Mouse (Mus musculus) hindbrain, embryonic 11.5 days (tissue): ENCODE data around the gene Klhl29. TPM values are rescaled to one million over a fixed set of nuclear protein-coding genes. Genes with fewer than 3 reads are reported as not detected.

Source experiments
- ATAC-seq: fragments of 200-750 bp; cut with Nextera tagmentation; 2 replicates; pipeline ENCODE4 v1.8.0; 2017; ENCODE audit warnings: mild to moderate bottlenecking, moderate TSS enrichment, moderate library complexity; ENCODE audit not compliant: low FRiP score
- DNase-seq: peaks from one replicate; pipeline ENCODE4 v3.0.0-alpha.2; 2015; ENCODE audit warnings: low spot score
- H3K27ac ChIP-seq: fragments of 300-500 bp; sonication (generic); 2 replicates; pipeline ENCODE4 v1.5.1; 2014; ENCODE audit warnings: mild to moderate bottlenecking, low read depth, low read length
- H3K27me3 ChIP-seq: fragments of 300-500 bp; sonication (generic); 2 replicates; pipeline ENCODE4 v1.6.1; 2014; ENCODE audit warnings: mild to moderate bottlenecking, low read length, moderate library complexity, mixed read lengths; ENCODE audit not compliant: control insufficient read depth, insufficient read depth
- H3K36me3 ChIP-seq: fragments of 300-500 bp; sonication (generic); 2 replicates; pipeline ENCODE4 v1.6.1; 2014; ENCODE audit warnings: mild to moderate bottlenecking, low read length, moderate library complexity, mixed read lengths; ENCODE audit not compliant: control insufficient read depth, insufficient read depth
- H3K4me1 ChIP-seq: fragments of 300-500 bp; sonication (generic); replicated peaks from 2 replicates; pipeline ENCODE4 v1.6.1; 2014; ENCODE audit warnings: low read length, mixed read lengths; ENCODE audit not compliant: control insufficient read depth, insufficient read depth
- H3K4me2 ChIP-seq: fragments of 300-500 bp; sonication (generic); replicated peaks from 2 replicates; pipeline ENCODE4 v1.6.1; 2014; ENCODE audit warnings: mild to moderate bottlenecking, low read depth, low read length
- H3K4me3 ChIP-seq: fragments of 300-500 bp; sonication (generic); 2 replicates; pipeline ENCODE4 v1.5.1; 2014; ENCODE audit warnings: low read depth, low read length
- H3K9ac ChIP-seq: fragments of 300-500 bp; sonication (generic); 2 replicates; pipeline ENCODE4 v1.6.1; 2014; ENCODE audit warnings: low read depth, low read length
- H3K9me3 ChIP-seq: fragments of 300-500 bp; sonication (generic); 2 replicates; pipeline ENCODE4 v1.6.1; 2016; ENCODE audit warnings: low read length; ENCODE audit not compliant: control insufficient read depth
- WGBS: fragments of 180-500 bp; shearing (Covaris S2); extraction: QIAGEN DNeasy Blood & Tissue Kit; methylation state at CpG from one replicate; pipeline ENCODE4 v1.1.7; 2014; 5-methylcytosine and 5-hydroxymethylcytosine counted together
- polyA plus RNA-seq: library from polyadenylated mRNA; unstranded; fragments of >200 nt; fragmentation: Nextera tagmentation; extraction: Ambion mirVana; gene quantifications from 2 replicates; pipeline ENCODE4 v1.2.1, GENCODE M21; 2014

Klhl29 gene
- polyA plus RNA-seq, 1 experiment from 2014 or later: 2.6 TPM

DNA sequence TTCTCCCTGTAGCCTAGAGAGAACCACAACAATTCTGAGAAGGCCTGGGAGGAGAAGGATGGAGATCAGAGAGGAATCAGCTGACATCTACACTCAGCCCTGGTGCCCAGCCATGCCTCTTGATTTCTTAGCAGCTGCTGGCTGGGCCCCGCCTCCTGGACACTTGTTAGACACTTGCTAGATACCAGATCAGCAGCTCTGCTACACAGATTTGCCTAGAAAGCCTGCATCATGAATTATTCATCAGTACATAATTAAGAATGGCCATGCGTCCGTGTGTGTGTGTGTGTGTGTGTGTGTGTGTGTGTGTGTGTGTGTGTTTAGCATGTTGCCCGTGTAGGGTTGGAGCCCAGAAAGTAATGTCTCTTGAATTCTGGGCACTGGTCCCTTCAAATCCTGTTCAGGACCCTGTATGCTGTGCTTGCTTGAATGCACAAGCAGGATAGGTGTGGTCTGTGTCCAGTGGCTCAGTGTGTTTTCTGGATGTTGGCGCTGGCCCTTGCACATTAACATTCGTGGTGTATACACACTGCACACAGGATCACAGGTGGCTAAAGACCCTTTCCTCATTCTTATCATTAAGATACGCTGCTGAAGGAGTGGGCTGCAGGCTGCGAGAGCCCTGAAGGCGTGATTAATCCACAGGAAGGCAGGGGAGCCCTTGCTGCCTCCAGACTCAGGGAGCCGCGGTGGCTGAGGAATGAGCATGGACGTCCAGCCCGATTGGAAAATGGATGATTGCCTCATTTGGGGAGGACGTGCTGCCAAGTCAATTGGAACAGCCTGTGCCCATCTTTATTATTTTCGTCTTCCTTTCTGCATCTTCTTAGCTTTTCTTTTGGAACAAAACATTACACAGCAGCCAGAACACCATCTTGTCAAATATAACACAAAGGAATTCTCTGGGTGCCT lies 159.4 kb downstream of the Klhl29 start:
- DNase-seq: peak; percentile 74
- H3K27ac ChIP-seq: peak overlapping the region; percentile 49

DNA sequence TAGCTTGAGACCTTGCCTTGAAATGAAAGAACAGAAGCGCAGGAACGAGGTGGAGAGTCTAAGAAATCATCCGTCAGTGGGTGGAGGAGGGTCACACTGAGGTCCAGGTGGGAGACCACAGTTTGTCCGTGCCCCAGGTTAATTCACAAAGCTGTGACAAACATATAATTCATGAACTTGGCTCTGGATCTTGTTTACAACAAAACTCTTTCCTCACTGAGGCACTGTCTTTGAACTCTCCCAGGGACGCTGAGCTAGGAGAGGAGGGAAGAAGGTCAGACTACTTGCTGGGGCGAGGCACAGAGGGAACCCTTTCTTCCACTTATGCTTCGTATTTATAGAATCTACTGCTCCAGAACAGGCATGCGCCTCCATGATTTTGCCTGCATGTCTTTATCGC lies 161.2 kb downstream of the Klhl29 start:
- Histone ChIP-seq H3K4me1 (peaks cover 11% of the 10 kb centered on the region), H3K9ac (no peak overlapping the region), H3K4me2 (no peak overlapping the region), H3K27me3 (no peaks in the 10 kb centered on the region), H3K4me3 (no peak overlapping the region), H3K36me3 (no peaks in the 10 kb centered on the region), H3K9me3 (no peaks in the 10 kb centered on the region), H3K27ac (no peak overlapping the region)
- 80% methylated on average over 9 of the region's 9 CpGs for WGBS
- no peak for ATAC-seq
- DNase-seq: no peak

More for the DNA sequence above, 159.4 kb downstream of the Klhl29 start:
- no peak overlapping the region for H3K9ac ChIP-seq
- H3K4me2 ChIP-seq: no peak overlapping the region
- H3K4me1 ChIP-seq: peaks cover 11% of the 10 kb centered on the region
- no peaks in the 10 kb centered on the region for H3K36me3 ChIP-seq
- H3K9me3 ChIP-seq: no peaks in the 10 kb centered on the region
- no peak overlapping the region for H3K4me3 ChIP-seq
- no peaks in the 10 kb centered on the region for H3K27me3 ChIP-seq
- ATAC-seq: peak; percentile 87
- 51% methylated on average over 15 of the region's 15 CpGs for WGBS

DNA sequence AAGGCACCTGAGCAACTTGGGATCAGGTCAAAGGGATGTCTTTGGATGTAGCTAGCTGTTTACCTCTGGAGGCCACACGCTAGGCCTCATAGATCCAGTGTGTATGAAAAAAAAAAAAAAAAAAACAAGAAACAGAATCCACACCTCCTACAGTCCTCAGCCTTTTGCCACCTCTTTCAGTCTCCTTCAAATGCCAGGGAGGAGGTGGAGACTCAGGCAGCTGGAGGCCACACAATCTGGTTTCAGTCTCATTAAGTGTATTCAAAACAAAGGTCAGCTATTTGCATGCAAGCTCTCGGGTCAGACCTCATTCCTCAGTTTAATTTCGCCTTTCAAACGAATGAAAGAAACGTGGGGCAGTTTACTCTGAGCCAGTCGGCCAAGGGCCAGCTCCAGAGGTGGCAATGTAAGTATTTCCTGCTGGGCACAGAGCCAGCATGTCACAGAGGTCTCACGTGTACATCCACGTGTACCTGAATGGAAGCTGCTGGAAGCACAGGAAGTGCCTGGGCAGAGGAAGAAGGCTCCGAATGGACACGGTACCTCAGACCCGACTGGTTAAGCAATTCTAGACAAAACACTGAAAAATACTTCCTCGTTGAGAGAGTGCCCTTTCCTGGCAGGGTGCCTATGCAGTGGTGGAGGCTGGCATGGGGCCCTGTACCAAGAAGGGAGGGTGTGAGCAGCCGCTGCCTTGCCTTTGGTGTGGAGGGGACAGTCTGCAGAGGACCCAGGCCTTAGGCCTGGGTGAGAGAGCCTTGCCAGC lies 162.0 kb downstream of the Klhl29 start:
- H3K36me3 ChIP-seq: no peaks in the 10 kb centered on the region
- H3K27me3 ChIP-seq: no peaks in the 10 kb centered on the region
- H3K4me3 ChIP-seq: no peak overlapping the region
- no peak overlapping the region for H3K27ac ChIP-seq
- peaks cover 13% of the 10 kb centered on the region for H3K4me1 ChIP-seq
- H3K9ac ChIP-seq: no peak overlapping the region
- H3K4me2 ChIP-seq: no peak overlapping the region
- ATAC-seq: no peak
- 29% methylated on average over 13 of the region's 13 CpGs for WGBS
- no peak for DNase-seq
- H3K9me3 ChIP-seq: no peaks in the 10 kb centered on the region

DNA sequence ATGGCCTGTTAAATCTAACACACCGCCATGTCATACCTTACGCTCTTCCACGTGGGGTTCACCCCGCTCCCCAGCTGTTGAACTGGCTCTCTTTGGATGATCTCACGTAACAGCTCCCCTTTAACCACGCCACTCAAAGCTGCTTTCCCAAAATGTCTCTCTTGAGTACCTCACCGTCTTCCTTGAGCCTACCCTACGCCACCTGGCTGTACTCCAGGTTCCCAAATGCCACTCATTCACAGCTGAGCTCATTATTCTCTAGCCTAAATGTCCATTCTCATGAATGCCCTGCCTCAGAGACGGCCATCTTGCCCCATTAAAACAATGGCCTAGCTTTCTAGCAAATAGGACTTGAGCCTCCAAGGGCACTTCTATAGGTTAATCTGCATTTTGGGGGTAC lies 163.6 kb downstream of the Klhl29 start:
- Histone ChIP-seq H3K27me3 (no peaks in the 10 kb centered on the region), H3K9me3 (no peaks in the 10 kb centered on the region), H3K9ac (no peak overlapping the region), H3K4me3 (no peak overlapping the region), H3K4me2 (no peak overlapping the region), H3K27ac (no peak overlapping the region), H3K36me3 (no peaks in the 10 kb centered on the region), H3K4me1 (peaks cover 13% of the 10 kb centered on the region)
- ATAC-seq (no peak), DNase-seq (no peak)
- 85% methylated on average over 9 of the region's 9 CpGs for WGBS

DNA sequence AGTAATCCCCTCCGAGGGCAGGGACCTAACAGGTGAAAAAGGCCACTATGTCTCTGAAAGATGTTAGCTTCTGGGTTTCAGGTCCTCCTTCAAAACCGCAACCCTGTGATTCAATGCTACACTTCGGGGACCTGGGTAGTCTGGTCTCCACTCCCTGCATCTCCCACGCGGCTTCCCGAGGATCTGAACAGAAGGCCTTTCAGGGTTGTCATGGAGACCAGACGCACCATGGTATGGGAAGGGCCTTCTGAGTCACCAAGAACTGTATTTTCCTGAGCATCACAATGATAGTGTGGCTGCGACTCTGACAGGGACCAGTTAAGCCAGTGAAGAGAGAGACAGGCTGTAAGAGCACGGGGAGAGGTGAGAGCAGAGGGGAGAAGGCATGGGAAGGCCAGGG lies 164.7 kb downstream of the Klhl29 start:
- Histone ChIP-seq H3K4me3 (no peak overlapping the region), H3K4me2 (no peak overlapping the region), H3K27me3 (no peaks in the 10 kb centered on the region), H3K36me3 (no peaks in the 10 kb centered on the region), H3K4me1 (peaks cover 13% of the 10 kb centered on the region), H3K9me3 (no peaks in the 10 kb centered on the region), H3K9ac (no peak overlapping the region), H3K27ac (no peak overlapping the region)
- no peak for DNase-seq
- ATAC-seq: no peak
- 54% methylated on average over 9 of the region's 9 CpGs for whole genome bisulfite sequencing

DNA sequence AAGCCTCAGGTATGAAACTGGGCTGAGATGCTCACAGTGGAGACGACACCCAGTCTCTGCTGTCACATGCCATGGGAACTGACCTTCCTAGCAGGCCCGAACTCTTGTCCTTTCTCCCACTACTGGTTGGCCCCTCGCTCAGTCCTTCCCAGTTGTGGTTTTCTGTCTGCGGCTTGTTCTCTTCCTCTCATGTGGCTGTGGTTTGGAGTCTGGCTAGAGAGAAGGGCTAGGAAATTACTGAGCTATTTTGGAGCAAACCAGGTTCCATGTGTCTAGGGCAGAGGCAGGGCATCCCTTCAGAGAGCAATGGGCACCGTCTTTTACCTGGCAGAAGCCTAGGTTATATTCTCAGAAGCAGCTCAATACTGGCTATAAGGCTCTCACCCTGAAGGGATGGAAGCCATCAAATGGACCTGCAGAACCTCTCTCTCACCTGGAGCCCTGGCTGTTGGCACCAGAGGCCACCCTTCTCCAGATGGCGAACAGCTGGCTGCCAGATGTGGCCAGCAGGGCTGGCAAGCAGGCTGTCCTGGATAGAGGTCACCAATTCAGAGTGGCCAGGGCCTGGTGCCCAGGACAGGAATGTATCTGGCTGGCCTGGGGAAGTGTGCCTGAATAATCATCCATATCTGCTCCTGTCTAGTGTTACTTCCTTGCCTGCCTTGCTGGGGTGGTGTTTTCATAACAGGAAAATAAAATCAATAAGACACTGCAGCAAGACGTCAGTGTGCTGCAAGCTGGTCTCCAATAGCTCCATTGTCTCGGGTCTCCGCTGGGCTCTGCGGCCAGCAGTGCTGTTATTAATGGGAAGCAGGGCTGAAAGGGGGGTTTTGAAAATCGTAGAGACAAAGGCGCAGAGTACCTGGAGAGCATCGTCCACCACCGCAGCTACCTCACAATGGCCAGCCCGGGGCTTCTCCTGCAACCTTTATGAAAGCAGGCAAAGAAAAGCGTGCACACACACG lies 167.3 kb downstream of the Klhl29 start:
- no peaks in the 10 kb centered on the region for H3K9me3 ChIP-seq
- H3K27me3 ChIP-seq: no peaks in the 10 kb centered on the region
- peaks cover 3% of the 10 kb centered on the region; the same call in 1 of the 2 replicates for H3K4me1 ChIP-seq
- peak overlapping the region; percentile 74 for H3K27ac ChIP-seq
- ATAC-seq: peak; percentile 38
- 53% methylated on average over 17 of the region's 17 CpGs for WGBS
- H3K4me2 ChIP-seq: no peak overlapping the region
- peak; percentile 42 for DNase-seq
- no peak overlapping the region for H3K4me3 ChIP-seq
- H3K36me3 ChIP-seq: no peaks in the 10 kb centered on the region
- H3K9ac ChIP-seq: peak overlapping the region; percentile 11; the same call in 1 of the 2 replicates

DNA sequence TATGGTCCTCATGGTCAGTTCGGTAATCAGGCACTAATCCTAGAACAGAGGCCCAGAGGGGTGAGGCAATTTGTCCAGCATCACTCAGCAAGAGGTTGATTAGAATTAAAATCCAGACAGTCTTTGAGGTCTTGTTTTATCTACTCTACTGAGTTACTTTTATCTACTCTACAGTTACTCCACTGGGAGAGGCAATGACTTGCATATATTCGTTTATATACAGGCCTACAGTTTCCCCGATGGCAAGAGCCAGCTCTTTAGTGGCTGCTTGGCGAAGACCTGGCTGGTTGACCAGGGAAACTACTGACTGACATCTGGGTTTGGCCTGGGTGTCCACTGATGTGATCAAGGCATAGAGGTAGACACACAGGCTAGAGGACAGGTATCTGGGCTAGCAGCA lies 168.3 kb downstream of the Klhl29 start:
- ATAC-seq (no peak), DNase-seq (no peak)
- no peaks in the 10 kb centered on the region for H3K27me3 ChIP-seq
- 90% methylated on average over 4 of the region's 4 CpGs for whole genome bisulfite sequencing
- H3K4me1 ChIP-seq: peaks cover 3% of the 10 kb centered on the region; the same call in 1 of the 2 replicates
- no peaks in the 10 kb centered on the region for H3K36me3 ChIP-seq
- H3K27ac ChIP-seq: no peak overlapping the region
- H3K4me3 ChIP-seq: no peak overlapping the region
- H3K4me2 ChIP-seq: no peak overlapping the region
- no peaks in the 10 kb centered on the region for H3K9me3 ChIP-seq
- H3K9ac ChIP-seq: no peak overlapping the region
